Mouse (Mus musculus): ENCODE results near the gene Oxsr1.
A peak's percentile ranks its signal among the peaks of the same experiment; 100 is the strongest.
"Not testable (repeated sequence)": the region's sequence is repeated elsewhere in the genome, so short reads cannot be mapped to it uniquely, and the experiment has no call there.

Oxsr1 gene

DNA sequence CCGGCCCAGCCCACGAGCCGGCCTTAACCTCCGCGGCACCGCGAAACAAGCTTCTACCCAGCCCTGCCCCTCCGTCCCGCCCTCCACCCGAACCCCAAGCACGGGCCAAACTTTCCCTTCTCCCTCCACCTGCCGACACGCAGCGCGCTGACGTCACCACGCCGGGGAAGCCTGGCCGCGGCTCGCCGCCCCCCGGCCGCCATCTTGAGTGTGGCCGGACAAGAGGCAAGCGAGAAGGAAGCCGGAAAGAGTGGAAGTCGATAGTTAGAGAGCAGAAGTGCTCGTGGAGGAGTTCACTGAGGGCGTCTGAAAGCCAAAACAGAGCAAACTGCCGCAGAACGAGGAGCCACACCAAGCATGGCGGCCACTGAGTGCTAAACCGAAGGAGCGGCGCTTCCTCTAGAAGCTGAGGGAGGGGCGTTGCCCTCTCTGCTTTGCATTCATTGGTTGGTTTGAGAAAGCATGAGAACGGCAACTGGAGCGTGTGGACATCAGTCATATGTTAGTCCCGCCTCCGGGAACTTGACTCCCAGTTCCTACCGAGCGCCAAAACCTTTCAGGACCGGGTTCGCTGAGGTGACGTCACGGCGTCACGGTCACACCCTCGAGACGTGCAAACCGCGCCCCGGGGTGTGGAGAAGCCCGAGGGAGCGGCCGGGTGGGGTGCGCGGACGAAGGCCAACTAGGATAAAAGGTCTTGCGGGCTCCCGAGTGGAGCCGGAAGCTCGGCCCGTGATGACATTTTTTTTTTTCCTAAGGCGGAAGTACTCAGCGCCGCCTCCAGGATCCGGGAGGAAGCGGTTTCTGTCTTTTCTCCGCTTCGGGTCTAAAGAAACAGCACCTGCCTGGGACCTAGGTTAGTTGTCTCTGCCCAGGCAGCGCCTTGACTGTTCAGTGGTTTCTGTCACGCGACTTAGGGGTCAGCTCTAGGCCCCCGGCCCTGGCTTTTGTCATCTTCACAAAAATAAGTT, at the start of gene Oxsr1:
Gene Oxsr1 (minus strand): TSS at position 139 of the 971 bp plus-strand sequence.
- DNase-seq: peak; percentile 99

DNA sequence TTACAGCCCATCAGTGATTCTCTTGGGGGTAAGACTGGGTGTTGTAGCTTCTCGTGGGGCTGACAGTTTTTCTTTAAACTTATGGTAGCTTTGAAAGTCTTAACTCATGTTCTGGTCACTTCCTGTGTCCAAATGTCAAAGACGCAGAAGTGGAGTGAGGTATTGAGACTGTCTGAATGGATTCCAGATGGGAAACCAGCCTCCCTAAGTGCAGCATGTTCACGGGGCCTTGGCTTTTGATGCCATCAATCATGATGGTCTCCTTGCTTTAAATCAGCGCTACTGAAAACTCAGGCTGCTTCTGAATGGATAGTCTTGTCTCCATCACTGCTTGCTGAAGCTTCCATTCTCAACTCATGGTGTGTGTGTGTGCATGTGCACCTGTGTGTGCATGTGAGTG, 49.0 kb upstream of the Oxsr1 start:
- no peak for DNase-seq

- DNase-seq: not testable (repeated sequence)
These were observed 48.5 kb upstream of the Oxsr1 start for GRCm38 (mm10) chr9:119370770-119371169.

GRCm38 (mm10) chr9:119368367-119368766, 46.1 kb upstream of the Oxsr1 start:
- no peak for DNase-seq

DNA sequence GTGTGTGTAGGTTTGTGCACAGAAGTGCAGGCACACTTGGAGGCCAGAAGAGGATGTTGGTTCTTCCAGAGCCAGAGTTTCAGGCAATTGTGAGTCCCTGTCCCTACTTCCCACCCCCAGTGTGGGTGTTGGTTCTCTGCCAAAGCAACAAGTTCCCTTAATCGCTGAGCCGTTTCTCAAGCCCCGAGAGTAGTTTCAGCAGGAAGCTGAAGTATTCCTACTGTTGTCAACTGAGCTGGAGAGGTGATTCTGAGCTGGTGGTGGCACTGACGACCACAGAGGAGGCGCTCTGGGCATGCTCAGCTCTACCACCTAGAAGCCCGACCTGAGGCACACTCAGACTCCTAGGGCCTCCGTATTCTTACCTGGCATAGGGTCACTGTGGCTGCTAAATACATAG, 43.1 kb upstream of the Oxsr1 start, which contains the start of gene Slc22a14:
Gene Slc22a14 (minus strand): TSS at position 270 of the 400 bp plus-strand sequence.
- DNase-seq: no peak

DNA sequence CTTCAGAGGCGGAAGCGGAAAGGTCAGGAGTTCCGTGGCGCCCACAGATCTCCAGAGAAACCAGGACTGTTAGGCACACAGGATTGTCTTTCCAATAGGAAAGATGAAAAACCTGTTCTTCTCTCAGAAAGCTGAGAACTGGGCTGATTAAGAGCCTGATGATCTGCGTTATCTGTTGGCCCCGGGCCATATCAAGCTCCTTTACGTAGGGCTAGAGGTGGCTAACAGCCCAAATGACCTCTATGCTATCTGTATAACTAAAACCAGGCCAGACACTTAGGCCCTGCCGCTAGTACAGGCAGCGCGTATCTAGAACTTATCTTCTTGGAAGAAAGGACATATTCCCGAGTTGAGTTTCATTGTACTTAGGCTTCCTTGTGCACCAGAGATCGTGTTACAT, 41.0 kb upstream of the Oxsr1 start:
- no peak for DNase-seq

DNA sequence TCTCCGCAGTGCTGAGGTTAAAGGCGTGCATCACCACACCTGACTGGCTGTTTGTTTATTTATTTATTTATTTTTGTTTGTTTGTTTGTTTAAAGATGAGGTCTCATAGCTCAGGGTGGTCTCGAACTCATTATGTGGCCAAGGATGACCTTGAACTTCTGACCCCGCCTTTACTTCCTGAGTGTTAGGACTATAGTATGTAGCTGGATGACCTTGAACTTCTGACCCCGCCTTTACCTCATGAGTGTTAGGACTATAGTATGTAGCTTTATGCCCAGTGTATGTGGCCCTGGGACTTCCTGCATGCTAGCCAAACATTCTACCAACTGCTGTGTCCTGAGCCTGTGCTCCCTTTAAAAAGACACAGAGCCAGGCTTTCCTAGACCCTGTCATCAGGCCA, 39.2 kb upstream of the Oxsr1 start:
- no peak for DNase-seq

DNA sequence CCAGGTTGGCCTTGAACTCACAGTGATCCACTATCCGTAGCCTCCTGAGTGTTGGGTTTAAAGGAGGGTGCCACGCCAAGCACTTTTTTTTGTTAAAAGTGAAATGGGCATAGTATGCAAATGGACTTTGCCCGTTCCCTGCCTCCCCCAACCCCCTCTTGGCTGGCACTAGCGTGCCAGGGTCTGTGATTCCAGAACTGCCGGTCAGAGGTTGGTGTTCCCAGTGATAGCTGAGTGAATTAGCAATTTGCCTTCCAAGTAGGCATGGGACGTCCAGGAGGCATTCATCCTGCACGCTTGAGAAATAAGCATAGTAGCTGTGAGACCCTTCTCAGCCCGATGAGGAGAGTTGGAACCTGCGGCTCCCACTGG, 35.8 kb upstream of the Oxsr1 start:
- no peak for DNase-seq

GRCm38 (mm10) chr9:119357331-119358057, 35.3 kb upstream of the Oxsr1 start, which contains the start of gene Xylb:
Gene Xylb, plus strand, starts transcription at chr9:119357381.
- DNase-seq: peak; percentile 93 to 95

DNA sequence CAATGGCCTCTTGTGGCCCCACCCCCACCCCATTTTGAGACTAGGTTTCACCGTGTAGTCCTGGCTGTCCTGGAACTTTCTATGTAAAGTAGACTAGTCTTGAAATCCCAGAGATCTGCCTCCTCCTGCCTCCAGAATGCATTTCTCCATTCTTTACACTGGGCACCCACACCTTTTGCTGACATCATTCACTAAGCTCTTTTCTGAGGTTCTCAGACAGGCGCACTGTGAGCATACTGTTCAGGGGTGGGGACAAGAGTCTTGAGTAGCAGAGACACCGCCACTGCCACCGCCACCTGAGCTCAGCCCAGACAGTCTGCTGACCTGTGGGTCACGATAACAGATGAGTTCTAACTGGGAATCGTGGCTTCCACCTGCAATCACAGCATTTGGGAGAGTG, 33.7 kb upstream of the Oxsr1 start:
- DNase-seq: no peak

GRCm38 (mm10) chr9:119353926-119354325, 31.7 kb upstream of the Oxsr1 start:
- DNase-seq: no peak

- peak; percentile 65 to 79 for DNase-seq
These were observed 29.8 kb upstream of the Oxsr1 start for GRCm38 (mm10) chr9:119352060-119352459.

DNA sequence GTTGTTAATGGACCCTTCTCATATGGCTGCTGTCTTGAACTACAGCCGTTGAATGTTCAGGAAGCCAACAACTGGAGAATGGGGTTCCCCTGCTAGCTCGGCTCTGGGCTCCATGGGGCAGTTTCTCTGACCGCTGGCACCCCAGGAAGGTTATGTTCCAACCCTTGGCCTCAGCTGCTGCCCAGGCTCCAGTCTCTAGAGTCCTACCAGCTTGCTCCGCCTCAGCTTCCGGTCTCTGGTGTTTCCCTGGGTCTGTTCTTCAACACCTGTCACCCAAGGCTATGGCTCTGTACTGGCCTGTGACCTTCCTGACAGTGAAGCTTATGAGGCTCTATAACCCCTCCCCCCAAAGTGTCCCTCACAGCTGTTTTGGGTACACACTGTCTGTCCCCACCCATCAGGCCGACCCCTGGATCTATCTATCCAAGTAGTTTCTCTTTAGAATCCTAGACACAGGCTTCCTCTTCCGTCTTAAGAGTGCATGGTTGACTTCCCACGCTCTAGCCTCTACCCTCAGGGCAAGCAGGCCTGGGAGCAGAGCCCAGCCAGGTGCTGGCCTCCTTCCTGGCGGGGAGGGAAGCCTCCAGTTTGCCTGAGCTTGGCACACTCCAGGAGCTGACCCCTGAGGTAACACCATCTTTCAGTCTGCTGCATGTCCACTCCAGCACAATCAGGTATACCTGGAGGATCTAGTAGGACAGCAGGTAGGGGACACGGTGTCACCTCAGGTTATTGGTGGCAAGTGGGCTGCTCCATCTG, 28.9 kb upstream of the Oxsr1 start:
- no peak for DNase-seq

DNA sequence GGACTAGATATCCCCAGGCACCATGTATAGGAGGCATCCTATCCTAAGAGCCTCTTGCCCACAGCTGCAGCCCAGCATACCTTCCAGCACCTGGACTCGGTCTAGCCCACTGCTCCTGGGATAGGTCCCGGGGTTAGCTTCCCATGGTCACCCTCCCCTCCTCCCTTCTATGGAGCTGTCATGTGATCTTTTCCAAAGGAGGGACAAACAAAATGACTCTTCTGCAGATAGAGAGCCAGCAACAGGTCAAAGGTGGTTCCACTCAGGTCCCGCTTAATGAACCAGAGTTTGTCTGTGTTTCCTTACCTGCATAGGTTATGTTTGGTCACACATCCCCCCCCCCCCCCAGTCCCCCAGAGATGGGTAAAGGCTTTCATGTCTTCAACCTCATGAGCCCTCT, 28.3 kb upstream of the Oxsr1 start:
- no peak for DNase-seq

- DNase-seq: no peak
These were observed 24.1 kb upstream of the Oxsr1 start for GRCm38 (mm10) chr9:119346376-119346775.

DNA sequence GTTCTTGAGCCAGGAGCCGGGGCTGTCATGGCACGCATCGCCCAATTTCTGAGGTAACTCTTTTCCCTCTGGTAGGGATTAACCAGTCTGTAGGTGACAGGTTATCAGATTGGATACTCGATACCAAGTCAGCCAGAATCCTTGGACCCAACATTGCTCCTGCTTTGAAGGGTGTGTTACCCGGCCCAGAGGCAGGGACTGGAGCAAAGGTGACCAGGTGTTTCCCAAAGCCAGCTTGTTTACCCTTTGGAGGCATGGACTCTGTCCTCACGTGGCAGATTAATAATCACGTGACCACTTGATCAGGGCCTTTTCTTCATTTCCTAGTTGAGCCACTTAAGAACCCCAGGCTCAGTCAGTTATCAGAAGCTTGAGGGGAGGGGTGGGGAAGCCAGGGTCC, 20.5 kb upstream of the Oxsr1 start:
- no peak for DNase-seq

- peak; percentile 89 to 93 for DNase-seq
These were observed 18.9 kb upstream of the Oxsr1 start, which contains the start of gene Myd88 for GRCm38 (mm10) chr9:119340909-119341816. Gene Myd88, minus strand, starts transcription at chr9:119341411.

GRCm38 (mm10) chr9:119340212-119340580, 18.0 kb upstream of the Oxsr1 start:
- no peak for DNase-seq

DNA sequence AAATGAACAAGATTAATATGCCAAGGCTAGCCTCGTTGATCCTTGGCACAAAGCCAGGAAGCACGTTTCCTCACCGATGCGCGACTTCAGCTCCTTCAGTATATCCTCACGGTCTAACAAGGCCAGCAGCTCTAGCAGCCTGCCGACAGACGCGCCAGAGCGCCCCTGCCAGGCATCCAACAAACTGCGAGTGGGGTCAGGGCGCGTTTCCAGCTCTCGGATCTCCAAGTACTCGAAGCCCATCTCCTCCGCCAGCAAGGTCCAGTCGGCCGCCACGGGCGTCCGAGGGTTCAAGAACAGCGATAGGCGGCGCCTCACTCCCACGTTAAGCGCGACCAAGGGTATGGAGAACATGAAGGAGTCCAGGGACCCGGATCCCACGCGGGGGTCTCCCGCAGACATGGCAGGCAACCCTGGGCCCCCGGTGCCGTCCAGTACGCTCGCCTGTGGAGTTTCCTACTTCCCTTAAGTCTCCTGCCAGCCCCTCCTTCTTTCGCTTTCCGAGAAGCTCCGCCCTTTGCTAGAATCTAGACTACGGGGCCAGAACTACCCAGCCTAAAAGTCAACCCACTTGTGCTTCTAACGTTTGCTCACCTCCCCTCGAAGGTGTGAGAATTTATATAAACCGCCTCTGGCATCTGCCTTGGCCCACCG, 17.5 kb upstream of the Oxsr1 start, which contains the start of gene Acaa1a:
Gene Acaa1a (plus strand): TSS at position 119 of the 654 bp plus-strand sequence.
- peak; percentile 55 to 65 for DNase-seq

- DNase-seq: no peak
These were observed 16.9 kb upstream of the Oxsr1 start for GRCm38 (mm10) chr9:119339106-119339505.

DNA sequence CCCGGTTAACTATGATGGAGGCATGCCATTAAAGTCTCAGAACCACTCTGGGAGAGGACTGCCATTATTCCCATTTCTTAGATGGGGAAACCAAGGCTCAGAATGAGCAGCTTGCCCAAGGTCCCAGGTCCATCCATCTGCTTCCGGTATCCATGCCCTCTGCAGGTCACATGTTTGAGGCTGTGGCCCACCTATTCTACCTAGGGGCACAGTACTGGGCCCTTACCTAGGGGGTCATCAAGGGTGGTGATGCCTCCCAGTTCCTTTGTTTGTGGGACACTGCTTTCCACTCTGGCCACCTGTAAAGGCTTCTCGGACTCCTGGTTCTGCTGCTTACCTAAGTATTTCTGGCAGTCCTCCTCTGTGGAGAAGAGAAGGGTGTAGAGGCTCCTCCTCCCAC, 16.1 kb upstream of the Oxsr1 start:
- DNase-seq: no peak

All from cerebellum, adult 18-20 months (tissue).